ENCODE assay signal across 8 mouse cellular contexts in genomic region chr11:80080826-80081728, GRCm38 (mm10). TPM values are rescaled to one million over a fixed set of nuclear protein-coding genes. Genes with fewer than 3 reads are reported as not detected.
A peak's percentile ranks its signal among the peaks of the same experiment; 100 is the strongest.
DNase-seq lines count a peak whose midpoint lies in the region; ATAC-seq lines count a peak whose summit lies in the region.

Gene Crlf3, minus strand, starts transcription at chr11:80080991.

- H3K27me3 ChIP-seq in hindbrain, embryonic 11.5 days (ENCODE audit: control insufficient read depth, insufficient read depth, low read length), result no peaks in the 10 kb centered on the region

- H3K9me3 ChIP-seq in hindbrain, embryonic 11.5 days (ENCODE audit: control insufficient read depth, low read length), result no peaks in the 10 kb centered on the region

- H3K36me3 ChIP-seq in hindbrain, embryonic 11.5 days (ENCODE audit: control insufficient read depth, insufficient read depth, low read length), result no peaks in the 10 kb centered on the region

- ATAC-seq in frontal cortex, adult (ENCODE audit: low TSS enrichment), result peak; percentile 85
- peak; percentile 94 for ATAC-seq in hindbrain, embryonic 11.5 days (ENCODE audit: low FRiP score)

- peak; percentile 99 for DNase-seq in MEL-GATA-1-ER (ENCODE audit: extremely low read depth, low read depth)
- DNase-seq in cerebellum, adult 8-10 months, result peak; percentile 90
- DNase-seq in hindbrain, embryonic 11.5 days (ENCODE audit: low spot score), result peak; percentile 96
- DNase-seq in layer of hippocampus, postnatal 10 days (ENCODE audit: low spot score in 2 of 2), result peak; percentile 86 to 95
- DNase-seq in lung, postnatal 10 days, result peak; percentile 96
- DNase-seq in ovary, postnatal 36 days (ENCODE audit: low spot score), result peak; percentile 96
- peak; percentile 96 for DNase-seq in thymus, postnatal 25 days

- 0 out of 2 replicates have a peak, but pooled peaks cover 2% of the 10 kb centered on the region for H3K4me1 ChIP-seq in hindbrain, embryonic 11.5 days (replicated peaks; ENCODE audit: control insufficient read depth, insufficient read depth, low read length)

- peak within 1 kb of the TSS; percentile 84 for H3K27ac ChIP-seq in hindbrain, embryonic 11.5 days (ENCODE audit: low read depth, low read length)

- peak within 1 kb of the TSS; percentile 85 for H3K9ac ChIP-seq in hindbrain, embryonic 11.5 days (ENCODE audit: low read depth, low read length)

- WGBS in hindbrain, embryonic 11.5 days, result 10% methylated on average over 48 of the region's 55 CpGs

- H3K4me2 ChIP-seq in hindbrain, embryonic 11.5 days (replicated peaks; ENCODE audit: low read depth, low read length), result peak within 1 kb of the TSS; percentile 60

- H3K4me3 ChIP-seq in hindbrain, embryonic 11.5 days (ENCODE audit: low read depth, low read length), result peak within 1 kb of the TSS; percentile 77

RNA-seq across cellular contexts. Expression of gene Crlf3, which starts in this region (rescaled TPM):
- polyA plus RNA-seq in hindbrain, embryonic 11.5 days (2014; fragmentation: Nextera tagmentation; extraction: Ambion mirVana), result 27.0 and 27.9 TPM in 2 replicates
- 10 to 100 TPM; 18.0 to 18.6 TPM for total RNA-seq in layer of hippocampus, postnatal 10 days (2021)

Comparison
In these comparisons a context has a peak if more than half of its experiments do, and no peak if none do; other contexts are left out.
1. Peak in every context shown above with its lines: DNase-seq, ATAC-seq, H3K4me3 ChIP-seq and H3K27ac ChIP-seq.